Mouse (Mus musculus) heart, postnatal 0 days (tissue): ENCODE data around the gene Supt7l.

Experiments used
- CTCF ChIP-seq: IDR thresholded peaks from 2 replicates; pipeline ENCODE4 v1.5.1; 2016; ENCODE audit warnings: antibody characterized with exemption, control low read depth, low read depth
- EP300 ChIP-seq: IDR thresholded peaks from 2 replicates; pipeline ENCODE4 v1.6.1; 2016; ENCODE audit warnings: antibody characterized with exemption, low read depth

- TF ChIP-seq CTCF, result no peak
- TF ChIP-seq EP300, result no peak
These were observed 1.1 kb downstream of the Supt7l start, which contains the start of gene Slc4a1ap for GRCm38 (mm10) chr5:31526354-31527116.
